Mouse (Mus musculus) kidney, embryonic 14.5 days (tissue): ENCODE data around the gene Dnah11. TPM values are rescaled to one million over a fixed set of nuclear protein-coding genes. Genes with fewer than 3 reads are reported as not detected.

Experiments used
- ATAC-seq: fragments of 200-750 bp; cut with Nextera tagmentation; 2 replicates; pipeline ENCODE4 v1.8.0; 2017; ENCODE audit warnings: moderate number of reproducible peaks, mild to moderate bottlenecking, moderate TSS enrichment, moderate library complexity; ENCODE audit not compliant: low FRiP score, low TSS enrichment
- H3K27ac ChIP-seq: fragments of 300-500 bp; sonication (generic); 2 replicates; pipeline ENCODE4 v1.5.1; 2014; ENCODE audit warnings: low read depth, mild to moderate bottlenecking, low read length, moderate library complexity, mixed read lengths
- H3K27me3 ChIP-seq: fragments of 300-500 bp; sonication (generic); 2 replicates; pipeline ENCODE4 v1.6.1; 2014; ENCODE audit warnings: mild to moderate bottlenecking, low read length; ENCODE audit not compliant: control insufficient read depth, insufficient read depth
- H3K36me3 ChIP-seq: fragments of 300-500 bp; sonication (generic); 2 replicates; pipeline ENCODE4 v1.6.1; 2014; ENCODE audit warnings: low read length, mixed read lengths; ENCODE audit not compliant: control insufficient read depth, insufficient read depth
- H3K4me1 ChIP-seq: fragments of 300-500 bp; sonication (generic); 2 replicates; pipeline ENCODE4 v1.6.1; 2014; ENCODE audit warnings: low read length, mixed read lengths; ENCODE audit not compliant: control insufficient read depth, insufficient read depth
- H3K4me2 ChIP-seq: fragments of 300-500 bp; sonication (generic); replicated peaks from 2 replicates; pipeline ENCODE4 v1.6.1; 2014; ENCODE audit warnings: low read depth, mild to moderate bottlenecking, low read length
- H3K4me3 ChIP-seq: fragments of 300-500 bp; sonication (generic); 2 replicates; pipeline ENCODE4 v1.5.1; 2014; ENCODE audit warnings: mild to moderate bottlenecking, low read length
- H3K9ac ChIP-seq: fragments of 300-500 bp; sonication (generic); 2 replicates; pipeline ENCODE4 v1.6.1; 2014; ENCODE audit warnings: low read depth, mild to moderate bottlenecking, low read length, moderate library complexity
- H3K9me3 ChIP-seq: fragments of 300-500 bp; sonication (generic); 2 replicates; pipeline ENCODE4 v1.6.1; 2016; ENCODE audit warnings: low read length; ENCODE audit not compliant: control insufficient read depth
- WGBS: fragments of 180-500 bp; shearing (Covaris S2); extraction: QIAGEN DNeasy Blood & Tissue Kit; methylation state at CpG from one replicate; pipeline ENCODE4 v1.1.7; 2014; 5-methylcytosine and 5-hydroxymethylcytosine counted together
- polyA plus RNA-seq: library from polyadenylated mRNA; unstranded; fragments of >200 nt; fragmentation: Nextera tagmentation; extraction: Ambion mirVana; gene quantifications from 2 replicates; pipeline ENCODE4 v1.2.1, GENCODE M21; 2014

Dnah11 gene
- polyA plus RNA-seq, 1 experiment from 2014 or later, result 0.24 TPM

- Histone ChIP-seq H3K4me1 (peaks cover 6% of the 10 kb centered on the region; the same call in 1 of the 2 replicates), H3K36me3 (no peaks in the 10 kb centered on the region), H3K27ac (no peak overlapping the region), H3K9ac (no peak overlapping the region), H3K4me2 (no peak overlapping the region), H3K9me3 (no peaks in the 10 kb centered on the region), H3K27me3 (peaks cover 4% of the 10 kb centered on the region), H3K4me3 (no peak overlapping the region)
- ATAC-seq, result peak; percentile 81
- WGBS, result 9% methylated on average over 4 of the region's 4 CpGs
These were observed 12.5 kb downstream of the Dnah11 start for GRCm38 (mm10) chr12:118186120-118186880.

- H3K27ac ChIP-seq, result no peak overlapping the region
- H3K9me3 ChIP-seq, result no peaks in the 10 kb centered on the region
- H3K4me3 ChIP-seq, result no peak overlapping the region
- WGBS, result 77% methylated on average over 1 of the region's 1 CpGs
- H3K27me3 ChIP-seq, result peaks cover 4% of the 10 kb centered on the region
- H3K36me3 ChIP-seq, result no peaks in the 10 kb centered on the region
- H3K4me1 ChIP-seq, result peaks cover 6% of the 10 kb centered on the region; the same call in 1 of the 2 replicates
- ATAC-seq, result no peak
- no peak overlapping the region for H3K9ac ChIP-seq
- no peak overlapping the region for H3K4me2 ChIP-seq
These were observed 14.1 kb downstream of the Dnah11 start for GRCm38 (mm10) chr12:118184731-118185130.

DNA sequence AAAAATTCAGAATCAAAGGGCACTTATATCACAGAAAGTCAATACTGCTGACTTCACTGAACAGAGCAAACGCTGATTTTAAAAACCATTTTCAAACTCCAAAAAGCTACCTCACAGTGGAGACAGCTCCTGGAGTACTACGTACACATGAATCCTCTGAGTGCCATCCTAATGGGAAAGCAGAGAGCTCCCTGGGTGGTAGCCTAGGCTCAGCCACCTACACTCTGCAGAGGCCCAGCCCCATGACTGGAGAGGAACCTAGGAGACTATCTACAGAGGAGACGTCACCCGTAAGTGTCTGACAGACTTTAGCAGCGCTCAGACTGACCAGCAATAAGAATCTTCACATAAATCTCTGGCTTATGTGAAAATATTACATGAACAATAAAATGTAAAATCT, 21.1 kb downstream of the Dnah11 start:
- 89% methylated on average over 5 of the region's 5 CpGs for WGBS
- H3K9me3 ChIP-seq, result no peaks in the 10 kb centered on the region
- H3K36me3 ChIP-seq, result no peaks in the 10 kb centered on the region
- H3K4me3 ChIP-seq, result no peak overlapping the region
- no peak overlapping the region for H3K4me2 ChIP-seq
- no peak for ATAC-seq
- no peak overlapping the region for H3K9ac ChIP-seq
- H3K27ac ChIP-seq, result no peak overlapping the region
- no peaks in the 10 kb centered on the region for H3K4me1 ChIP-seq
- no peaks in the 10 kb centered on the region for H3K27me3 ChIP-seq

- WGBS, result 33% methylated on average over 4 of the region's 4 CpGs
- Histone ChIP-seq H3K27me3 (no peaks in the 10 kb centered on the region), H3K9ac (no peak overlapping the region), H3K4me3 (no peak overlapping the region), H3K9me3 (no peaks in the 10 kb centered on the region), H3K4me1 (no peaks in the 10 kb centered on the region), H3K4me2 (no peak overlapping the region), H3K36me3 (no peaks in the 10 kb centered on the region), H3K27ac (no peak overlapping the region)
- peak; percentile 20; the same call in 1 of the 2 replicates for ATAC-seq
These were observed 34.1 kb downstream of the Dnah11 start for GRCm38 (mm10) chr12:118164785-118165184.

DNA sequence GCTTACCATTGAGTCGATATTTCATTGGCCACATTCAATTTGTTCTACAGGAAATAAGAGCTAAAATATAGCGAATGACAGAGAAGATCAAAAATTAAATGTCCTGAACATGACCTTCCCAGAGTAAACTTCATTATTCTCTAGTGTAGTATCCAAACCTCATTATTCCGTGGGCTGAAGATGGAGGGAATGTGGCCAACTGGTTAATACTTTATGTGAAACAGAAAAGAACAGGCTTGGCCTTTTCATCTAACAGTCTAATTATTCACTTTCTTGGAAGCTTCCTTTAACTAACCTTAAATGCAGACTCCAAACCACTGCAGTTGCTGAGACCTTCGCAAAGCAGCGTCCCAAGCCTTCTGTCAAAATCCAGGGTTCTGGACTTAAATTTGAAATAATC, 41.9 kb downstream of the Dnah11 start:
- H3K4me3 ChIP-seq, result no peak overlapping the region
- no peaks in the 10 kb centered on the region for H3K4me1 ChIP-seq
- H3K9me3 ChIP-seq, result no peaks in the 10 kb centered on the region
- WGBS, result 93% methylated on average over 5 of the region's 5 CpGs
- H3K36me3 ChIP-seq, result no peaks in the 10 kb centered on the region
- no peak overlapping the region for H3K27ac ChIP-seq
- no peak overlapping the region for H3K4me2 ChIP-seq
- H3K27me3 ChIP-seq, result no peaks in the 10 kb centered on the region
- no peak overlapping the region for H3K9ac ChIP-seq
- ATAC-seq, result no peak

DNA sequence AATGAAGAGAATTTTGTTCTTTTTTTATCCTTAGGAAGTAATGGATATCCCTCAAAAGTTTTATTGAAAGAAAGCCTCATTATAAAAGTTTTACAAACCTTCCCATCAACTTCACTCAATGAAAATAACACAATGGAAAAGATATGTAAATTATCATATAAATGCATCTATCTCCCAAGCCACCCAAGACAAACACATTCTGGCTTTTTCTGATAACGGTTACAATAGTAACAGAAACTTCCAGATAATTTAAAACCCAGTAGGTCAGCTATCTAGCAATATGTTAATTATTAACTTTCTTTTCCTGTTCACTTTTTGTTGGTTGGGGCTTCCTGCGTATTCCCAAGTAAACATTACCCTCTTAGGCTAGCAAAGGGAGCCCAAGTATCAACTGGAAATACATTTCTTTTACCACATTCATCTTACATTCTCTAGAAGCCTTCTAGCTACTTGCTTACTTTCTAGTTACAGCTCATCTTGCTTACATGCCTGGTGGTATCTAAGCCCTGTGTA, 51.3 kb downstream of the Dnah11 start:
- no peaks in the 10 kb centered on the region for H3K27me3 ChIP-seq
- H3K9me3 ChIP-seq, result no peaks in the 10 kb centered on the region
- 78% methylated on average over 2 of the region's 2 CpGs for WGBS
- no peak overlapping the region for H3K9ac ChIP-seq
- H3K4me2 ChIP-seq, result no peak overlapping the region
- no peak overlapping the region for H3K27ac ChIP-seq
- ATAC-seq, result no peak
- no peaks in the 10 kb centered on the region for H3K4me1 ChIP-seq
- no peaks in the 10 kb centered on the region for H3K36me3 ChIP-seq
- no peak overlapping the region for H3K4me3 ChIP-seq

DNA sequence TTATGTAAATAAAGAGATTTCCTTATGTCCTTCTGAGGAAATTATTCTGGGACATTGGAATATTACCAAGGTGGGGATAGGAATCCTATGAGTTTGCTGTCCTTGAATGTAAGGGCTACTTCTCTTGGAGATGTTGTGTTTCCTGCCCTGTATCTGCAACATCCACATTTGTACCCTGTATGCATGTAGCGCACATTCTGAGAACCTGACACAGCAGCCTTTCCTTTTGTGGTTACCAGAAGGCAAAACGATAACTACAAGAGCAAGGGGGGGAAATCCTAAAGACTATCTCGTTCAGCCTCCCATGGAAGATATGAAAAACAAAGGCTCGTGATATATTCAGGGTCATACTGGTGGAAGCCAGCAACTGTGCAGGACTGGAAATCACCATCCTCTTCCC, 70.7 kb downstream of the Dnah11 start:
- H3K9me3 ChIP-seq, result no peaks in the 10 kb centered on the region
- H3K4me1 ChIP-seq, result no peaks in the 10 kb centered on the region
- no peak overlapping the region for H3K27ac ChIP-seq
- H3K36me3 ChIP-seq, result no peaks in the 10 kb centered on the region
- no peaks in the 10 kb centered on the region for H3K27me3 ChIP-seq
- H3K4me2 ChIP-seq, result no peak overlapping the region
- H3K9ac ChIP-seq, result no peak overlapping the region
- 85% methylated on average over 4 of the region's 4 CpGs for WGBS
- no peak overlapping the region for H3K4me3 ChIP-seq
- ATAC-seq, result no peak

GRCm38 (mm10) chr12:118119668-118120067, 79.2 kb downstream of the Dnah11 start:
- 96% methylated on average over 3 of the region's 3 CpGs for WGBS
- Histone ChIP-seq H3K27ac (no peak overlapping the region), H3K4me3 (no peak overlapping the region), H3K4me1 (no peaks in the 10 kb centered on the region), H3K4me2 (no peak overlapping the region), H3K27me3 (no peaks in the 10 kb centered on the region), H3K36me3 (no peaks in the 10 kb centered on the region), H3K9me3 (no peaks in the 10 kb centered on the region), H3K9ac (no peak overlapping the region)
- ATAC-seq, result no peak

GRCm38 (mm10) chr12:118112599-118112998, 86.2 kb downstream of the Dnah11 start:
- no peaks in the 10 kb centered on the region for H3K4me1 ChIP-seq
- H3K36me3 ChIP-seq, result no peaks in the 10 kb centered on the region
- H3K27ac ChIP-seq, result no peak overlapping the region
- H3K4me3 ChIP-seq, result no peak overlapping the region
- H3K9ac ChIP-seq, result no peak overlapping the region
- H3K9me3 ChIP-seq, result no peaks in the 10 kb centered on the region
- H3K4me2 ChIP-seq, result no peak overlapping the region
- ATAC-seq, result no peak
- no peaks in the 10 kb centered on the region for H3K27me3 ChIP-seq
- 71% methylated on average over 8 of the region's 8 CpGs for WGBS
